Mouse (Mus musculus): ENCODE measurements around the gene Tbca.

Tbca gene

DNA sequence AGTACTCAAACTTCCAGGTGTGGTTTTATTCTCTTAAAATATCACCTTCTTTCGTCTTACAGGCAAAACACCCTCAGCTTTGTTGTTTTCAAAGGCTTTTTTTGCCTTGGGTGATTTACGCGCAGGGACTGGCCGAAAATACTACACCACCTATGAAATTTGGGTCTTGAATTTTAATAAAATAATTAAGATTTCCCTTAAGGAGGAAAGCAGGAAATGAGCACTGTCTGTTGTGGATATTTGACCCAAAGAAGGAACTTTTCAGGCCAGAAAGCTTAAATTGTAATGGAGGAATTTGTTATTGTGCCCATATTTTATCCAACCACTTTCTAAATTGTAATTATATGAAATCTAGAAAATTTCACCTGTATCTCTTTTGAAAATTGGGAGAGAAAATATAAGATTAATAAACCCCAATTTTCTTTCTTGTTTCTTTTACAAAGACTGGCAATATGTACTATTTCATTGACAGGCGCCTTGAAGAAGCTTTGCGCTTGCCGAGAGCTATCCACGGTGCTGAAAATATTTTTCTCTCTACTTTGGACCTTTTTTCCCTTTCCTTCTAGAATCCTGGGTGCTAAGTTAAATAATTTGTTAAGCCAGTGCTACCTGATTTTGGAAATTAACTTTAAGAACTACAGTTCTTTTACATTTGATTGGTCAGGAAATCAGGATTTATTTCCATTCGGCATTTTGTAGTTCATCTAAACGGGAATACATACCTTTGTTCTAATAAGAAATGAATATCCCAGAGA, 89.5 kb downstream of the Tbca start:
- DNase-seq (ENCODE audit: low read depth, low spot score) = no peak

DNA sequence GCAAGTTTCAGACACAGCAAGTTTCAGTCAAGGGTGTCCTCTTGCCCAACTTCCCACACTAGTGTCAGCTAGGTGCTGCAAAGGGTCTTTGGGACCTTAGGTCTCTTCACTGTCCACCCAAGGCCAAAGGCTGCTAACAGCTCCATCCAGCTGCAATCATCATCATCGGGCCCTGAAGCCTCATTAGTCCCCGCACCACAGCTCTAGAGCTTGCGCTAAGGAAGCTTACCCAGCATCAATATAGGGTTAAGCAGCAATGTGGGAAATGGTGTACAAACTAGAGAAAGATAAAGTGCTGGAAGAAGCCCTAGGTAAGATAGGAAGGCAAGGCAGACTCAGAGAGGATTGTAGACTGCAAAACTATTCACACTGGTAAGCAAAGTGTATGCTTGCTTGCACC, 92.5 kb downstream of the Tbca start:
- DNase-seq (ENCODE audit: low read depth, low spot score) = no peak

DNA sequence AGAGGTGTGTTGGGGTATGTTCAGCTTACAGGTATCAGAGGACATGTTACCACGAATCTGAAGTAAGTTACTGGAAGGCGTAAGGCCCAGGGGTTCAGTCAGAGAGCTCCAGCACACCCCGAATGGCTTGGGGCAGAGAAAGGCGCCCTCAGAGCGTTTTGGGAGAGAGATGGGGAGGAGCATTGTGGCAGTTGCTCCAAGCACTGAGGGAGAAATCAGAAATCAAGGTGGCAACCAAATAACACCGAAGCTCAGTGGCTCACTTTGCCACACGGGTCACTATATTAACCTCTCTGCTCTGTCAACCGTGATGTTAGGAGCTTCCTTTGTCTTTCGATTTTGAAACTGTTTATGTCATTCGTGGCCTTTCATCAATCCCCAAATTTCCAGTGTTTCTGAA, 93.5 kb downstream of the Tbca start:
- DNase-seq (ENCODE audit: low read depth, low spot score) = no peak

DNA sequence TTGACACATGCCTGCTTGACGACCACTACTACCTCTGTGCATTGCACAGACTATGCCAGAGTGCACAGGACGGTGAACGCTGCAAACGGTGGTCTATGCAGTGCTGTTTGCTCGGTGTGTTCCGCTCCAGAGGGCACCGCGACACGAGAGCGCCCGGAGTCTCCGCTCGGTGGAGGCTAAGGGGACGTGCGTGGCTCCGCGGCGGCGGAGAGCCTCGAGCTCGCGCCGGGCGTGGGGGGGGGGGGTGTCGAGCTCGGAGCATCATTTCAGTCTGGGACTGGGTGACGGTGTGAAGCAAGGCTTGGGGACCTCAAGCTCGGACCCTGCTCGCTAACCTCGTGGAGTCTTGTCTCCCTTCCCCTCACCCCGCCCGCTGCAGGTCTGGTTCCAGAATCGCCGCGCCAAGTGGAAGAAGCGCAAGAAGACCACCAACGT, 94.0 kb downstream of the Tbca start:
- no peak for DNase-seq (ENCODE audit: low read depth, low spot score)

DNA sequence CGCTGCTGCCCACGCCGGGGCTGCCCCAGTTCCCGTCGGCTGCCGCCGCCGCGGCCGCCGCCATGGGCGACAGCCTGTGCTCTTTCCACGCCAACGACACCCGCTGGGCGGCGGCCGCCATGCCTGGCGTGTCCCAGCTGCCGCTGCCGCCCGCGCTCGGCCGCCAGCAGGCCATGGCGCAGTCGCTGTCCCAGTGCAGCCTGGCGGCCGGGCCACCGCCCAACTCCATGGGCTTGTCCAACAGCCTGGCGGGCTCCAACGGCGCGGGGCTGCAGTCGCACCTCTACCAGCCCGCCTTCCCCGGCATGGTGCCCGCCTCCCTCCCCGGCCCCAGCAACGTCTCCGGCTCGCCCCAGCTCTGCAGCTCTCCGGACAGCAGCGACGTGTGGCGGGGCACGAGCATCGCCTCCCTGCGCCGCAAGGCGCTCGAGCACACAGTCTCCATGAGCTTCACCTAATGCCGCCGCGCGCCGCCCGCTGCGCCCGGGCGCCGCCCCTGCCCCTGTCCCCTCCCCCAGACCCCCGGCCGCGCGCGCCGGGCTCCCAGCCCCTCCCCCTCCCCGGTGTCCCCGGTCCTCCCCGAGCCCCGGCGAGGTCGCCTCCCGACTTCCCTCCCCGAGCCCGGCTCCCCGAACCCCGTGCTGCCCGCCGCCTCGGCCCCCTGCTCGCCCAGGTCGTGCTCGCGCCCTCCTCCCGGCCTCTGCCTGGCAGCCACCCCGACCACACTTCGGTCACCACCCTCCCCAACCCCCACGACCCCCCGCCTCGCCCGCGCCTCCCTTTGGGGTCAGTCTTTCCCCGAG, 94.7 kb downstream of the Tbca start:
- no peak for DNase-seq (ENCODE audit: low read depth, low spot score)

DNA sequence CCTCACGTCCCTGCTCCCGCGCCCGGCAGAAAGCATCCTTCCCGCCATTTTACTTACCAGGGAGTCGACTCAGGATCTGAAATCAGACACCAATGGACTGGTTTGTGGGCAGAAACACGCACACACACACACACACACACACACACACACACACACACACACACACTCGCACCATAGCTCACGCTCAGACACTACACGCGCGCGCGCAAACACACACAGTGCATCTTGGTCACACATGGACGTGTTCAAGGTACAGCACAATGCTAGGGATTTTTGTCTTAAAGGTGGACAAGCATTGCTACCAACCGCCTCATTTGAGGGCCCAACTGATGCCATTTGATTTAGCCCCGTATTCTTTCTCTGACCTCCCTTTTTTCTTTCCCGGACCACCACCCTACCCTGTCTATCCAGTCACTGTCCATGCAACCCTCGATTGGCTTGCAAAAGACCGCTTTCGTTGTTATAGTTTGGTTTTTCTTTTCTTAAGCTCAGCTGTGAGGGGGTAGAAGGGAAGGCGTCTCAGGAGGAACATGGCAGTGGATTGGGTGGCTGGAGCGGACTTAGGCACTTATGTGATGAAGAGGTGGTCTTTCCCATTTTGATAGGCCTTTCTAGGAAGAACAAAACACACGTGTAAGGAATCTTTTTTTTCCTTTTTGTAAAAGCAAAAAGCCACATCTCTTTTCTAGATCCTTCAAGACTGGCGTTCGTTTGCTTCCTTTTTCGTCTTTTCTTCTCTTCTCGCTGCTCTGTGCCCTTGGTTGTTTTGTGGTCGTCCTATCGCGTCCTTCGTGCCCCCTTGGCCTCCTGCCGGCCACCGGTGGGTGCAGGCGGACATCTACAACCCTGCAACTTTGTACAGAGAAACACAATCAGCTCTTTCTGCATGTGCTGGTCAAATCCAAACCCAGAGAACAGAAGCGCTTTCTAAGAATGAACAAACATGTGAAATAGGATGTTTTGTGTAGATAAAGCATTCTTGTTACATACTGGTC, 95.6 kb downstream of the Tbca start:
- DNase-seq (ENCODE audit: low read depth, low spot score) = no peak

DNA sequence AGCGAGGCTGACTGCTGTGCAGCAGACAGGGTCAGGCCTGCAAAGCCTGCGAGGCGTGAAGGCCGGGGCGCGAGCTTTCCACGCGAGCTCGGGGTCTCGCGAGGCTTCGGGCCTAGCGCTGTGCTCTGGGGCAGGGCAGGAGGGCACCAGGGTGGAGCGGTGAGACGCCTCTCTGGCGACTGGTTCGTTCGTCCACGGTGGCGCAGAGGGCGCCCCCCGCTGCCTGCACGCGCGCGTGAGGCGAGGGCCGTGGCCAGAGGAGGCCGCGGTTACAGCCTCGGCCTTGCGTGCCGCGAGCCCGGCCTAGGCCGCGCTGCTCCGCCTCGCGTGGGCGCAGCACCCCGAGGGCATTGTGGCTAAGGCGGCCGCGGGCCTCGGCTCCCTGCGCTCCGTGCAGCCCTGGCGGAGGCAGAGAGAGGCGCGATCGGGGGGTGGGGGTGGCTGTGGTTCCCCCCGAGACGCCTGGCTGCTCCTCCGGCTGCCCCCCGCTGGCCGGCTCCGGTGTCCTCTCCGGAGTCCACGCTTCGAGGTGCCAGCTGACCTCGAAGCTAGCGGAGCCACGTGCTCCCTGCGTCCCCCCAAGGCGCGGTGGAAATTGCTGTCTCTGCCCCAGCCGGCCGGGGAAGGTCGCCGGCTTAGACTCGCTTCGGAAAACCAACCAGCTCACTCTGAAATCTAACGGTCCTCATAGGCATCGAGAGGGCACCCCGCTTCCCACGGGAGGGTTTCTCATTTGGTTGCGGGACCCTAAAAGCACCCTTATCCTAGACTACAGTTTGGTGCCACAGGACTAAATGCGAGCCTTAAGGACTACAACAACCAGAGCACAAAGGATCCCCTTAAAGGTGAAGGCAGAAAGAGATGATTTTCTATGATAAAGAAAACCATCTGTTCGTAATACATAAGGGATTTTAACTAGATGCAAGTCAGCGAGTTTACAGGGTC, 96.9 kb downstream of the Tbca start:
- DNase-seq (ENCODE audit: low read depth, low spot score) = no peak

Data from retina, postnatal 7 days (tissue).